Mouse (Mus musculus): ENCODE results near the gene C1qtnf3.

C1qtnf3 gene

GRCm38 (mm10) chr15:10951951-10952759 lies at the start of gene C1qtnf3:
C1qtnf3 (plus strand) TSS chr15:10952332.
- no peak for DNase-seq (ENCODE audit: low read depth, low spot score)

DNA sequence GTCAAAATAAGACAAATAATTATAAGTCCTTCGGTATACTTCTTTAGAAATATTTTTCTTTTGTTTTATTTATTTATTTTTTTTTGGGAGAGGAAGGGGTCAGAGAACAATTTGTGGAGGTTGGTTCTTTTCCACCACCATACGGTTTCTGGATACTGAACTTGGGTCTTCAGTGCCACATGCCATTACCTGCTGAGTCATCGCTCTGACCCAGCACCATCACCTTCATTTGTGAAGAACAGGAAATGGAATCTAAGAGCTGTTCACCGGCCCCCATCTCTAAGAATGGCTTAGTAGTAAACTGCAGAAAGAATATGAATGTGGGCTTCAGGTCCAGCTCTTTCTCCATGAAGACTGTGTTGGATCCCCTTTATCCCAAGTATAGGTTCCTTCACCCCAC lies 49.8 kb upstream of the C1qtnf3 start:
- DNase-seq (ENCODE audit: low read depth, low spot score) = no peak

DNA sequence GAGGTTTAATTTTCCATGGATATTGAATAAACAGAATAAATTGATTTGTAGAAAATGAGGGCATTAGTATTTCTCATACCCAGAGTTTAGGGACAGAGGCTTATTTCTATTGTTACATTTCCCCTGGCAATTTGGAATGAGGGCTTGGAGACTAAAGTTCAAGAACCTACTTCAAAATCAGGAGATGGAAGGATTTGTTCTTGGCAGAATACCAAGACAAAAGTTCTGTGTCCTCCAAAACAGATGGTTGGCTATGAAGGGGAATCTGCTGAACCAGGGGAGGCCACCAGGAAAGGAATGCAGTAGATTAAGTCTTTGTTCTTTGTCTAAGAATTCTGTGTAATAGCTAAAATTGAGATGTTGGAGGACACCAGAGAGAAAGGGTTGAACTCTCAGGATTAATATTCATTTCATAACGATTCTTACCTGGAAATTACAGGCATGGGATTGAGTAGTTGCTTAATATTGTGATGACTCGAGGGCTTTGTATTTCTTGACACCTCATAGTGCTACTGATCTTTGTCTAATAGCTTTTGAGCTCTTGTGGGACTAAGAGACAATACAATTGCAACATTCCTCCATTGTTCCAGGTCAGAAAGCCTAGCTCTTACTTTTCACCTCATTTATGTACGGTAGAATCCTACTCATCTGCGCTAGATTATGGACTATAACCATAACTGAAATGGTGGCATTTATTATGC lies 35.4 kb upstream of the C1qtnf3 start:
- no peak for DNase-seq (ENCODE audit: low read depth, low spot score)

DNA sequence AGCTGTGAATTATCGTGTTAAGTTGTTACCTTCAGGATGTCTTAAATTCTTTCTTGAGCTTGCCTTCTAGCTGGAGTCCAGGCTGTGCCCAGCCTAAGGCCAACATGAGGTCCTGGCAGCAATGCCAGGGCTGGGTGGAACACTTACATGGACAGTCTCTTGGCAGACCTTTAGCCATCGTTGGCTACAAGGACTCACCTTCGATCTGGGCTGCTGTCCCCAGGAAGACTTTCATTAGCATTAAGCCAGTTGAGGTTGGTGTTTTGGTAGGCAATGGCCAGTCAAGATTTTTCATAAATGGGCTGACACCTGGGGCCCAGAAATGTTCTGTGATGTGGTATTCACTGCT lies 34.8 kb upstream of the C1qtnf3 start:
- no peak for DNase-seq (ENCODE audit: low read depth, low spot score)

- no peak for DNase-seq (ENCODE audit: low read depth, low spot score)
Measured at GRCm38 (mm10) chr15:10920212-10920611, 31.9 kb upstream of the C1qtnf3 start.

- DNase-seq (ENCODE audit: low read depth, low spot score) = no peak
Measured at GRCm38 (mm10) chr15:10921064-10921463, 31.1 kb upstream of the C1qtnf3 start.

DNA sequence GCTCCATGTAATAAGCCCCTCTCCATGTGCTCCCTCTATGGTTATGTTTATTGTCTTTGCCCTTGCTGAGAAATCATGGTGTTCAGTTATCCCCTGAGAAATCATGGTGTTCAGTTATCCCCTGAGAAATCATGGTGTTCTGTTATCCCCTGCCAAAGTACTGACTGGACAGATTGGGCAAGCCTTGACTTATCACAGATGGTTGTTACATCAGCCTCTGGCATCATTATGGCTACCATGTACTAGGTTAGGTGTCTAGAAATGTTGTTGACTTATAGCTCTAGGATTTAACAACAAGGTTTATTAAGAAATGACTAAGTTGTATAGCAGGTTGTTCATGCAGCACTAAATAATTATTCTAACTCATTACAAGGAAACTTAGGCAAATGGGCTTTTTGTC lies 30.1 kb upstream of the C1qtnf3 start:
- no peak for DNase-seq (ENCODE audit: low read depth, low spot score)

DNA sequence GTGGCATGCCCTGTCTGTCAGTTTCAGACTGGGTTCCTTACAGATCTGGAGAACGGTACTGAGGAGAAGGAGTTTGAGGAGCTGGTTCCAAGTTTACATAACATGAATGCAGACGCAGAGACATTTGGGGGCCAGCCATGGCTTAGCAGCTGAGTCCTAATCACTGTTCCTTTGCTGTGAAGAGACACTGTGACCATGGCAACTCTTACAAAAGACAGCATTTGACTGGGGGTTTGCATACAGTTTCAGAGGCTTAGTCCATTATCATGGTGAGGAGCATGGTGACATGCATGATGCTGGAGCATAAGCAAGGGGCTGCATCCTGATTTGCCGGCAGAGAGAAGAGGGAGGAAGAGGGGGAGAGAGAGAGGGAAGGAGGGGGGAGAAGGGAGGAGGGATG lies 29.6 kb upstream of the C1qtnf3 start:
- DNase-seq (ENCODE audit: low read depth, low spot score) = no peak

DNA sequence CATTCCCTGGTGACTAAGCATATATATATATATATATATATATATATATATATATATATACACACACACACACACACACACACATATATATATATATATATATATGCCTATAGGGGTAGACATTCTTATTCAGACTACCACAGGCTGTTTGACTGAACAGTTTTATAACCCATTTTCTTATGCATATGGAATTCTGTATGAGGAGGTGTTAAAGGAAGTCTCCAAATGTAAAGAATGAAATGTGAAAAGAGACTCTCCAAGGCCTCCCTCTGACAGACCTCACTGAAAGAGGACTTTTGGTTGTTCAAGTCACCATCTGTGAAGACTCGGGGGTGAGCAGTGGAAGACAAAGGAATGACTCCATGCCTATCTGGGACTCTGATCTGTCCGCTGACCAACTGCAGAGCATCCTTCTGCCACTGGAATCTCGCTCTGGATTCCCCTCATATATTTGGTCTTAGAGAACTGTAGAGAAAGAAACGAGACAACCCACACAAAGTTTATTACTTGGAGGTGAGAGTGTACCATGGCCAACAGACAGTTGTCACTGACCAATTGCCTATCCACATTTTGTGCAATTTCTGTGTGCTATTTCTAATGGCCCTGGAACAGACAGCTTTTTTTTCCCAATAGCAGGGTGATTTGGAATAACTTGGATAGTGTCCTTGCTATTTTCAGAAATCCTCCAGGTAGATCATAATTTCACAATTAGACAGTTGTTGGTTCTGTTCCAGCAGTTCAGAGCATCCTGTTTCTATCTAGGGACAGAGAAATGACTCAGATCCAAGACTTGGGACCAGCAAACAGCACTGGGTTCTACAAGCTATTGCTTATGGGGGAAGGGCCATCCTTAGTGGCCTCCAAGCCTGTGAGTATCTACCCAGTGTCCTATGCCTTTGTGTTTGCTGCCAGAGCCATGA lies 28.8 kb upstream of the C1qtnf3 start:
- DNase-seq (ENCODE audit: low read depth, low spot score) = no peak

DNA sequence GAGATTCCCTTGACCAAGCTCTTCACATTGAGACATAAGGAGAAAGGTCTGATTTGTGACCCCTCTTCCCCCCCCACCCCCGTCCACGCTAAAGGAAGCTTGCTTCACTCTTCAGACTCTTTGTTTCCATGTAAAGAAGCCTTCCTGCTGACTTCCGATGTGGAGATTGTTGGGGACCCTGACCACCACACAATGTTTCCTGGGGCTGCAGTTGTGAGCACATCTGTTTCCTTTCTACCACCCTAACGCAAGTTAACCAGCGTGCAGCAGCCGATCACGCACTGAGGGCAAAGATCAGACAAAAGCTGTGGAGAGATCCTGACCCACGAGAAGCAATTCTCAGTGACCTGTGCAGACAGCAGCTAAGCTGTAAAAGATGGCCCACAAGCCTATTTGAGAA lies 24.8 kb upstream of the C1qtnf3 start:
- DNase-seq (ENCODE audit: low read depth, low spot score) = no peak

DNA sequence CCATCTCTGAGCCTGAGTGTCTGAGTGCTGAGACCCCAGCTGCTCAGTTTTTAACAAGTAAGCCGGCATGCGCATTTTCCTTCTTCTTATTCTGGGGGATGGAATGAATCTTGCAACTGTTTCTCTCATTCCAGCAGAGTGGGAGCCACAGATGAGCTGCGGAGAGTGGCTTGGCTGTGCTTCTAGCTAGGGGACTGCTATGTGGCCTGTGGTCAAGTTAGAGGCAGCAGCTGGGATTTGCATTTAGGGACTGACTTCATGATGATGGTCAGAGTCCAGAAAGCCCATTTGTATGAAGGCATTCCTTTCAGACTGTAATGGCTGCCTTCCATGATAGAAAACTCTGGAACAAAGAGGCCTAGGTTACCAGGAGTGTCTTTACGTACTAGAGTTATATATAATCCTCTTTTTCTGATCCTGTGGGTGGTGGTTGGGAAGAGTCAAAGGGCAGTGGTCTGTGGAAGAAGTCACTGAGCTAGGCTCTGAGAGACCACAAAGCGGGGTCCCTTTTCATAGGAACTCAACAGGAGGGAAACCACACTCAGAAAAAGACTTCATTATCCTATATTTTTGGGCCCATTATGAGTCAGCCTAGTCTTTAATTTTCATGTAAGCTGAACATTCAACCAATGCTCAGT lies 23.4 kb upstream of the C1qtnf3 start:
- DNase-seq (ENCODE audit: low read depth, low spot score) = no peak

- no peak for DNase-seq (ENCODE audit: low read depth, low spot score)
Measured at GRCm38 (mm10) chr15:10933930-10934329, 18.2 kb upstream of the C1qtnf3 start.

DNA sequence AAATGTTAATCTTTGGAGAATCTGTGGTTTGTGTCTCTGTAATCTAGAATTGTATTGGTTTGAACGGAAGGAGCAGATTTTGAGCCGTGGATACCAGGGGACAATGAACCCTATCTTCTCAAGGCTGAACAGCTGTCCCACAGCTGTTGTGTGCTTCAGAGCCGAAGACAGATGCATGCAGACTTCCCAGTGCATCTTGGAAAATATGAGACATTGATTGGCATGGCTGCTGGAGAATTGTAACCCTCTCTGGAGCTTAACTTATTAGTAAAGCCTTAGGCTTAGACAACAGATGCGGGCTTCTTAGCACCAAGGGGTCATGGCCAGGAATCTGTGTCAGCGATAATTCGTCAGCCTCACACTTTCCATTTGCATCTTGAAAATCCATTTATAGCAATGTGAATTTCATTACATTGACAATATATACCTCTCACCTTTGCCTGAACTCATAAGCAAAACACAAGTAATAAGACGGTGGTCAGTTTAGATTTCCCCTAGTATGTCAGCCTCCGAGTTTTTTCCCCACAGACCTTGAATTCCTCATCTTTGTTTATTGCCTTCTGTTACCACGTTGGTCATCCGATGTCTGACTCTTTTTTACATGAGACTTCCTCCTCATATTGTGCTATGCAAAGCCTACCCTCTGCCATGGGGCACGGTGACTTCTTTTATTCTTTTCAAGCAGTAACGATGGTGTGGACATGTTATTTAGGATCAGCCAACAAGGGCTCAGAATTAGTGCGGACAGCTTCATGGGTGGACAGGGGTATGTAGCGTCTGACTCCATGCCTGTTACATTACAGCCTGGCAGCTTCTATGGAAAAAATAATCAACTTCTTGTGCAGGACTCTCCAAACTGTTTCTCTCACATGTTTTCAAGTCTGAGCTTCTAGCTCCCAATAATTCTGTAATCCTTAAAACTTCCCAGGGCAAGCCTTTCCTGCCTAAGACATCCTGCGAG lies 11.7 kb upstream of the C1qtnf3 start:
- no peak for DNase-seq (ENCODE audit: low read depth, low spot score)

GRCm38 (mm10) chr15:10941901-10942300 lies 10.2 kb upstream of the C1qtnf3 start:
- DNase-seq (ENCODE audit: low read depth, low spot score) = no peak

- DNase-seq (ENCODE audit: low read depth, low spot score) = no peak
Measured at GRCm38 (mm10) chr15:10947852-10948251, 4.3 kb upstream of the C1qtnf3 start.

DNA sequence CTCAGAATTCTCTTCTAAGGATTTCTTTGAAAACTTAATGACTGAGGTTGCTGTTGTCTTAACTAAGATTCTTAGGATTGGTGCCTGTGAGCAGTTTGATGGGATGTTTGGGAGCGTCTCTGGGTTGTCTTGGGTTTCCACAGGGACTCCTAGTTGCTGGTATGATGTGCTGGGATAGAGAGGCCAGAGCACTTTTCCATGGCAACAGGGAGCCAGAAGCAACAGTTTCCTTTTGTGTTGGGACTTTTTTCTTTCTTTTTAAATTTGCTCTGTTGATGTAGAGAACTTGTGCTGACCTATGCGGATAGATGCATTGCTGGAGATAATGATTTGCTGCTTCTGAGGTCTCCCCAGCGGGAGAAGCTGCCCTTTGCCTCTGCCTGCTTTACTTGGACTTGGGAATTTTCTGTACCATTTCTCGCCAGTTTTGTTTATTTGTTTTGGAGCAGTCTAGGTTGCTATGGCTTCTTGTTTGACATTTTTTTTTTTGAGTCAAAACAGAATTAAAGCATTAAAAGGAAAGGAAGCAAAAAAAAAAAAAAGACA lies 701 bp downstream of the C1qtnf3 start:
- no peak for DNase-seq (ENCODE audit: low read depth, low spot score)

DNA sequence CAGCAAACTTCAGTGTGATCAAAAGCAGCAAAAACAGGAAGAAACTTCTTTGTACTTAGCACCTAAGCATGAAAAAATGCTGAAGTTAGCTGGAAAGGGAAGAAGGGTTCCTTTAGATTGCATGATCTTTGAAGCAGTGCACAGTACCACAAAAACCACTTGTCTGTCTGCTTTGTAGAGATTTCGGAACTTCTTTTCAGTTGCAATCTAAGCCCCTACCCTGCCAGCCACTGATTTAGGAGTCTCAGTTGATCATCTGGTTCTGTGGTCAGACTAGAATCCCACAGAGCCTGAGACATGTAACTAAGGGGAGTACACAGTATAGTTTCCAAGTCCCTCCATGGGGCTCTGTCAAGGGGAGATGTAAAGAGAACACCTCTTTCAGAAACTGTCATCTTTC lies 1.3 kb downstream of the C1qtnf3 start:
- no peak for DNase-seq (ENCODE audit: low read depth, low spot score)

GRCm38 (mm10) chr15:10954381-10955016 lies 2.4 kb downstream of the C1qtnf3 start:
- no peak for DNase-seq (ENCODE audit: low read depth, low spot score)

DNA sequence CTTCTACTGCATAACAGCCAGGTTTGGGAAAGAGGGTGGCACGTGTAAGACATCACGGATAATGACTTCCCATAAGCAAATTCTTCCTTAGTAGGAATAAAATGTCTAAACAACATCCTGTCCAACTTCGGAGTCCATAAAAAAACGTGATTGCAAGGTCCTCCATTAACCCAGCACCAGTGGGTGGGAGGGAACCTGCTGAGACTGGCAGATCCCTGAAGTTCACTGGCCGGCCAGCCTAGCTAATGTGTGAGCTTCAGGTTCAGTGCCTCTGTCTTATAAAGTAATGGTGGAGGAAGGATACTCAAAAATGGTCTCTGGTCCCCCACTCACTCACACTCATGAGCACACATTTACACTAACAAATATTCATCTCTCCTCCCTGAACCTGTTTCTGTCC lies 3.0 kb downstream of the C1qtnf3 start:
- no peak for DNase-seq (ENCODE audit: low read depth, low spot score)

DNA sequence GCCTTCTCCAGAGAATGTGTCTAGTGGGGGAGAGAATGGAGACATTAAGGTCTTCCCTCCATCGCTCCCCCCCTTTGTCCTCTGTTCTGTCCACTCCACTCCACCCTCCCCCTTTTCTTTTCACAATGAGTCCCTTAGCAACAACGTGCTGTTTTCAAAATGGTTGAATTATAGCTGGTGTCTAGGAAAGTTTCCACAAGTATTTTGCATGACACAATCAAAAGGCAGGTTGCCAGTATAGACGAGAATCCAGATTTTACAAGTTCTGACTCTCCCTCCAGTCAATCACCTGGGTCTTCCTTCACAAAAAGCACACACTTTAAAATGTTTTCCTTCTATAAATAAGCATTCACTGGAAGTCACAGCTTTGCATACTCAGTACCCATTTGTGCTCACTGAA lies 4.6 kb downstream of the C1qtnf3 start:
- no peak for DNase-seq (ENCODE audit: low read depth, low spot score)
